Mouse (Mus musculus): ENCODE data around the gene Cyb5rl.
"Not testable (repeated sequence)": the region's sequence is repeated elsewhere in the genome, so short reads cannot be mapped to it uniquely, and the experiment has no call there.

Cyb5rl gene

GRCm38 (mm10) chr4:107108291-107108731 is 41.5 kb downstream of the Cyb5rl start:
- DNase-seq (ENCODE audit: low read depth, low spot score) = no peak

GRCm38 (mm10) chr4:107109181-107109580 is 42.4 kb downstream of the Cyb5rl start:
- DNase-seq (ENCODE audit: low read depth, low spot score) = not testable (repeated sequence)

GRCm38 (mm10) chr4:107114278-107114677 is 47.5 kb downstream of the Cyb5rl start:
- no peak for DNase-seq (ENCODE audit: low read depth, low spot score)

GRCm38 (mm10) chr4:107117741-107118385 is 51.1 kb downstream of the Cyb5rl start:
- peak; percentile 12 for DNase-seq (ENCODE audit: low read depth, low spot score)

- no peak for DNase-seq (ENCODE audit: low read depth, low spot score)
Measured at GRCm38 (mm10) chr4:107119056-107119455, 52.3 kb downstream of the Cyb5rl start.

- no peak for DNase-seq (ENCODE audit: low read depth, low spot score)
Measured at GRCm38 (mm10) chr4:107120676-107121075, 53.9 kb downstream of the Cyb5rl start.

- peak; percentile 12 for DNase-seq (ENCODE audit: low read depth, low spot score)
Measured at GRCm38 (mm10) chr4:107121165-107121943, 54.6 kb downstream of the Cyb5rl start.

- no peak for DNase-seq (ENCODE audit: low read depth, low spot score)
Measured at GRCm38 (mm10) chr4:107124376-107124775, 57.6 kb downstream of the Cyb5rl start.

- peak; percentile 14 for DNase-seq (ENCODE audit: low read depth, low spot score)
Measured at GRCm38 (mm10) chr4:107125101-107125500, 58.3 kb downstream of the Cyb5rl start.

- DNase-seq (ENCODE audit: low read depth, low spot score) = no peak
Measured at GRCm38 (mm10) chr4:107126389-107126788, 59.6 kb downstream of the Cyb5rl start.

GRCm38 (mm10) chr4:107126891-107127524 is 60.2 kb downstream of the Cyb5rl start:
- no peak for DNase-seq (ENCODE audit: low read depth, low spot score)

- DNase-seq (ENCODE audit: low read depth, low spot score) = no peak
Measured at GRCm38 (mm10) chr4:107127901-107128669, 61.3 kb downstream of the Cyb5rl start.

GRCm38 (mm10) chr4:107129373-107129772 is 62.6 kb downstream of the Cyb5rl start:
- DNase-seq (ENCODE audit: low read depth, low spot score) = no peak

- no peak for DNase-seq (ENCODE audit: low read depth, low spot score)
Measured at GRCm38 (mm10) chr4:107130534-107130933, 63.7 kb downstream of the Cyb5rl start.

GRCm38 (mm10) chr4:107134891-107135290 is 68.1 kb downstream of the Cyb5rl start:
- DNase-seq (ENCODE audit: low read depth, low spot score) = no peak

GRCm38 (mm10) chr4:107135663-107136062 is 68.9 kb downstream of the Cyb5rl start:
- DNase-seq (ENCODE audit: low read depth, low spot score) = no peak

GRCm38 (mm10) chr4:107136531-107136930 is 69.7 kb downstream of the Cyb5rl start:
- no peak for DNase-seq (ENCODE audit: low read depth, low spot score)

Measured in 3T3-L1 (cell line).